Mouse (Mus musculus): ENCODE data around the gene Slc7a15. TPM values are rescaled to one million over a fixed set of nuclear protein-coding genes. Genes with fewer than 3 reads are reported as not detected.

Gene Slc7a15
- polyA plus RNA-seq, 1 experiment from 2014 or later: 0.05 TPM

GRCm38 (mm10) chr12:8636945-8637344 lies 38.1 kb upstream of the Slc7a15 start:
- WGBS: 88% methylated on average over 14 of the region's 14 CpGs
- ATAC-seq (replicated peaks; ENCODE audit: low FRiP score, low read depth) (no peak), DNase-seq (ENCODE audit: low spot score) (peak; percentile 45)
- H3K4me2 ChIP-seq (ENCODE audit: low read length): no peak overlapping the region
- no peak overlapping the region for H3K9ac ChIP-seq (ENCODE audit: low read depth, low read length)
- no peaks in the 10 kb centered on the region for H3K27me3 ChIP-seq (ENCODE audit: insufficient read depth, low read length)
- H3K36me3 ChIP-seq (ENCODE audit: insufficient read depth, low read length): no peaks in the 10 kb centered on the region
- no peaks in the 10 kb centered on the region for H3K9me3 ChIP-seq (replicated peaks; ENCODE audit: low read length)
- no peak for TF ChIP-seq CTCF (IDR thresholded peaks at IDR 0.05; ENCODE audit: low read depth)
- H3K27ac ChIP-seq: no peak overlapping the region
- H3K4me1 ChIP-seq (replicated peaks; ENCODE audit: insufficient read depth, low read length): no peaks in the 10 kb centered on the region
- no peak overlapping the region for H3K4me3 ChIP-seq (replicated peaks; ENCODE audit: low read depth, low read length)

GRCm38 (mm10) chr12:8635546-8635945 lies 36.7 kb upstream of the Slc7a15 start:
- Histone ChIP-seq H3K4me1 (replicated peaks; ENCODE audit: insufficient read depth, low read length) (no peaks in the 10 kb centered on the region), H3K27ac (no peak overlapping the region), H3K9ac (ENCODE audit: low read depth, low read length) (no peak overlapping the region), H3K9me3 (replicated peaks; ENCODE audit: low read length) (no peaks in the 10 kb centered on the region), H3K4me2 (ENCODE audit: low read length) (no peak overlapping the region), H3K4me3 (replicated peaks; ENCODE audit: low read depth, low read length) (no peak overlapping the region), H3K27me3 (ENCODE audit: insufficient read depth, low read length) (no peaks in the 10 kb centered on the region), H3K36me3 (ENCODE audit: insufficient read depth, low read length) (no peaks in the 10 kb centered on the region)
- ATAC-seq (replicated peaks; ENCODE audit: low FRiP score, low read depth) (0 out of 2 replicates have a peak, but pooled peaks have one; percentile 40), DNase-seq (ENCODE audit: low spot score) (peak; percentile 4)
- no peak for TF ChIP-seq CTCF (IDR thresholded peaks at IDR 0.05; ENCODE audit: low read depth)
- WGBS: 97% methylated on average over 4 of the region's 4 CpGs

GRCm38 (mm10) chr12:8634306-8634705 lies 35.4 kb upstream of the Slc7a15 start:
- no peaks in the 10 kb centered on the region for H3K27me3 ChIP-seq (ENCODE audit: insufficient read depth, low read length)
- no peaks in the 10 kb centered on the region for H3K36me3 ChIP-seq (ENCODE audit: insufficient read depth, low read length)
- no peak overlapping the region for H3K4me2 ChIP-seq (ENCODE audit: low read length)
- no peak overlapping the region for H3K9ac ChIP-seq (ENCODE audit: low read depth, low read length)
- no peak for TF ChIP-seq CTCF (IDR thresholded peaks at IDR 0.05; ENCODE audit: low read depth)
- no peak overlapping the region for H3K4me3 ChIP-seq (replicated peaks; ENCODE audit: low read depth, low read length)
- no peaks in the 10 kb centered on the region for H3K4me1 ChIP-seq (replicated peaks; ENCODE audit: insufficient read depth, low read length)
- ATAC-seq (replicated peaks; ENCODE audit: low FRiP score, low read depth): no peak
- WGBS: 98% methylated on average over 1 of the region's 1 CpGs
- H3K9me3 ChIP-seq (replicated peaks; ENCODE audit: low read length): no peaks in the 10 kb centered on the region
- no peak overlapping the region for H3K27ac ChIP-seq
- peak; percentile 22 for DNase-seq (ENCODE audit: low spot score)

GRCm38 (mm10) chr12:8632737-8633365 lies 34.0 kb upstream of the Slc7a15 start:
- no peaks in the 10 kb centered on the region for H3K27me3 ChIP-seq (ENCODE audit: insufficient read depth, low read length)
- H3K4me2 ChIP-seq (ENCODE audit: low read length): no peak overlapping the region
- H3K9me3 ChIP-seq (replicated peaks; ENCODE audit: low read length): no peaks in the 10 kb centered on the region
- H3K27ac ChIP-seq: no peak overlapping the region
- 80% methylated on average over 2 of the region's 2 CpGs for WGBS
- DNase-seq (ENCODE audit: low spot score) (peak; percentile 3), ATAC-seq (replicated peaks; ENCODE audit: low FRiP score, low read depth) (no peak)
- no peak for TF ChIP-seq CTCF (IDR thresholded peaks at IDR 0.05; ENCODE audit: low read depth)
- H3K4me1 ChIP-seq (replicated peaks; ENCODE audit: insufficient read depth, low read length): no peaks in the 10 kb centered on the region
- no peak overlapping the region for H3K4me3 ChIP-seq (replicated peaks; ENCODE audit: low read depth, low read length)
- no peak overlapping the region for H3K9ac ChIP-seq (ENCODE audit: low read depth, low read length)
- H3K36me3 ChIP-seq (ENCODE audit: insufficient read depth, low read length): no peaks in the 10 kb centered on the region

- 88% methylated on average over 1 of the region's 1 CpGs for WGBS
- ATAC-seq (replicated peaks; ENCODE audit: low FRiP score, low read depth) (no peak), DNase-seq (ENCODE audit: low spot score) (no peak)
These were observed 32.8 kb upstream of the Slc7a15 start for GRCm38 (mm10) chr12:8631691-8632090.

GRCm38 (mm10) chr12:8629537-8629936 lies 30.7 kb upstream of the Slc7a15 start:
- H3K9me3 ChIP-seq (replicated peaks; ENCODE audit: low read length): no peaks in the 10 kb centered on the region
- DNase-seq (ENCODE audit: low spot score): no peak
- 0 out of 2 replicates have a peak, but pooled peaks have one; percentile 7 for ATAC-seq (replicated peaks; ENCODE audit: low FRiP score, low read depth)
- no peaks in the 10 kb centered on the region for H3K4me1 ChIP-seq (replicated peaks; ENCODE audit: insufficient read depth, low read length)
- no peaks in the 10 kb centered on the region for H3K36me3 ChIP-seq (ENCODE audit: insufficient read depth, low read length)
- no peak overlapping the region for H3K27ac ChIP-seq
- H3K4me2 ChIP-seq (ENCODE audit: low read length): no peak overlapping the region
- no peak overlapping the region for H3K4me3 ChIP-seq (replicated peaks; ENCODE audit: low read depth, low read length)
- WGBS: 95% methylated on average over 6 of the region's 6 CpGs
- H3K9ac ChIP-seq (ENCODE audit: low read depth, low read length): no peak overlapping the region
- H3K27me3 ChIP-seq (ENCODE audit: insufficient read depth, low read length): no peaks in the 10 kb centered on the region
- TF ChIP-seq CTCF (IDR thresholded peaks at IDR 0.05; ENCODE audit: low read depth): no peak

More at GRCm38 (mm10) chr12:8631691-8632090, 32.8 kb upstream of the Slc7a15 start:
- H3K36me3 ChIP-seq (ENCODE audit: insufficient read depth, low read length): no peaks in the 10 kb centered on the region
- no peak overlapping the region for H3K4me3 ChIP-seq (replicated peaks; ENCODE audit: low read depth, low read length)
- no peaks in the 10 kb centered on the region for H3K27me3 ChIP-seq (ENCODE audit: insufficient read depth, low read length)
- H3K27ac ChIP-seq: no peak overlapping the region
- no peak overlapping the region for H3K9ac ChIP-seq (ENCODE audit: low read depth, low read length)
- no peak overlapping the region for H3K4me2 ChIP-seq (ENCODE audit: low read length)
- H3K9me3 ChIP-seq (replicated peaks; ENCODE audit: low read length): no peaks in the 10 kb centered on the region
- H3K4me1 ChIP-seq (replicated peaks; ENCODE audit: insufficient read depth, low read length): no peaks in the 10 kb centered on the region
- TF ChIP-seq CTCF (IDR thresholded peaks at IDR 0.05; ENCODE audit: low read depth): no peak

GRCm38 (mm10) chr12:8620678-8621018 lies 21.8 kb upstream of the Slc7a15 start:
- no peak overlapping the region for H3K4me3 ChIP-seq (replicated peaks; ENCODE audit: low read depth, low read length)
- H3K9me3 ChIP-seq (replicated peaks; ENCODE audit: low read length): no peaks in the 10 kb centered on the region
- TF ChIP-seq CTCF (IDR thresholded peaks at IDR 0.05; ENCODE audit: low read depth): no peak
- 94% methylated on average over 5 of the region's 5 CpGs for WGBS
- H3K27ac ChIP-seq: no peak overlapping the region
- ATAC-seq (replicated peaks; ENCODE audit: low FRiP score, low read depth): no peak
- H3K4me2 ChIP-seq (ENCODE audit: low read length): no peak overlapping the region
- H3K9ac ChIP-seq (ENCODE audit: low read depth, low read length): no peak overlapping the region
- DNase-seq (ENCODE audit: low spot score): no peak
- no peaks in the 10 kb centered on the region for H3K4me1 ChIP-seq (replicated peaks; ENCODE audit: insufficient read depth, low read length)
- H3K36me3 ChIP-seq (ENCODE audit: insufficient read depth, low read length): no peaks in the 10 kb centered on the region
- H3K27me3 ChIP-seq (ENCODE audit: insufficient read depth, low read length): no peaks in the 10 kb centered on the region
